In genomic region chr12:24841115-24841879, GRCm38 (mm10) we compare ENCODE assay signal across 9 mouse cellular contexts. TPM values are rescaled to one million over a fixed set of nuclear protein-coding genes. Genes with fewer than 3 reads are reported as not detected.
A peak's percentile ranks its signal among the peaks of the same experiment; 100 is the strongest.
DNase-seq lines count a peak whose midpoint lies in the region; ATAC-seq lines count a peak whose summit lies in the region.
"Had no signal": no experiment of that assay in that cellular context is flagged by ENCODE, and none has a peak within 500 bp of the region (broad histone marks: within the 10 kb centered on the region; RNA-seq: fewer than 3 reads in every experiment).

No protein-coding gene starts in this region.

- 55% methylated on average over 9 of the region's 9 CpGs for WGBS in hindbrain, embryonic 12.5 days
- 58% methylated on average over 9 of the region's 9 CpGs for WGBS in hindbrain, embryonic 14.5 days

- no peak overlapping the region for H3K9ac ChIP-seq in hindbrain, embryonic 12.5 days
- H3K9ac ChIP-seq in hindbrain, embryonic 14.5 days = no peak overlapping the region

- H3K36me3 ChIP-seq in hindbrain, embryonic 12.5 days = no peaks in the 10 kb centered on the region
- H3K36me3 ChIP-seq in hindbrain, embryonic 14.5 days (replicated peaks; ENCODE audit: control insufficient read depth, insufficient read depth) = no peaks in the 10 kb centered on the region

- H3K9me3 ChIP-seq in hindbrain, embryonic 12.5 days (replicated peaks) = no peaks in the 10 kb centered on the region
- H3K9me3 ChIP-seq in hindbrain, embryonic 14.5 days (ENCODE audit: control insufficient read depth, low read length) = no peaks in the 10 kb centered on the region

- H3K27ac ChIP-seq in hindbrain, embryonic 12.5 days = no peak overlapping the region
- no peak overlapping the region for H3K27ac ChIP-seq in hindbrain, embryonic 14.5 days

- DNase-seq in hindbrain, embryonic 14.5 days (ENCODE audit: low spot score) = no peak
- DNase-seq in MN1 (ENCODE audit: low spot score) = peak; percentile 14
- peak; percentile 75 for DNase-seq in embryo, embryonic 11 days
- peak; percentile 60 for DNase-seq in kidney, postnatal 25 days
- DNase-seq in left cerebral cortex, postnatal 14 days (ENCODE audit: low spot score in 2 of 2) = no peak
- DNase-seq: cerebellum, postnatal 36 days had no signal

- no peak overlapping the region for H3K4me3 ChIP-seq in hindbrain, embryonic 12.5 days
- no peak overlapping the region for H3K4me3 ChIP-seq in hindbrain, embryonic 14.5 days (replicated peaks; ENCODE audit: low read length)

- intact Hi-C loops in left cerebral cortex, postnatal 14 days (cut with DNase I) = no loop called here

- H3K4me1 ChIP-seq in hindbrain, embryonic 12.5 days = peaks cover 52% of the 10 kb centered on the region
- peaks cover 39% of the 10 kb centered on the region for H3K4me1 ChIP-seq in hindbrain, embryonic 14.5 days (replicated peaks; ENCODE audit: control insufficient read depth, insufficient read depth, low read length)

- ATAC-seq in hindbrain, embryonic 12.5 days (ENCODE audit: low FRiP score) = peak; percentile 6; the same call in 1 of the 2 replicates
- no peak for ATAC-seq in hindbrain, embryonic 14.5 days (ENCODE audit: low FRiP score)
- no peak for ATAC-seq in erythroid progenitor cell, adult 5-6 weeks (replicated peaks; ENCODE audit: low FRiP score, poor library complexity, severe bottlenecking)
- no peak for ATAC-seq in cerebellum, adult (ENCODE audit: insufficient number of reproducible peaks, low FRiP score, low TSS enrichment)

- H3K27me3 ChIP-seq in hindbrain, embryonic 12.5 days = no peaks in the 10 kb centered on the region
- no peaks in the 10 kb centered on the region for H3K27me3 ChIP-seq in hindbrain, embryonic 14.5 days (ENCODE audit: control insufficient read depth, insufficient read depth, low read length)

- H3K4me2 ChIP-seq in hindbrain, embryonic 12.5 days (replicated peaks) = no peak overlapping the region
- no peak overlapping the region for H3K4me2 ChIP-seq in hindbrain, embryonic 14.5 days (replicated peaks)

RNA-seq across cellular contexts. Expression of gene Mboat2, which starts 10.6 kb away (rescaled TPM):
- polyA plus RNA-seq in hindbrain, embryonic 12.5 days (2016; fragmentation: Nextera tagmentation; extraction: Ambion mirVana) = 64.7 and 66.0 TPM in 2 replicates
- 79.2 and 80.1 TPM in 2 replicates for polyA plus RNA-seq in hindbrain, embryonic 14.5 days (2014; fragmentation: Nextera tagmentation; extraction: Ambion mirVana)
- total RNA-seq in erythroid progenitor cell, adult 5-6 weeks (2015; ENCODE audit: low replicate concordance) = 68.1 and 117 TPM in 2 replicates
- 79.5 and 84.0 TPM in 2 replicates for total RNA-seq in erythroid progenitor cell, adult 5-6 weeks (2017; ENCODE audit: low replicate concordance)
- total RNA-seq in left cerebral cortex, postnatal 14 days (2021) = 10 to 100 TPM; 60.7 to 68.0 TPM

Comparison
In these comparisons a context has a peak if more than half of its experiments do, and no peak if none do; other contexts are left out.
1. DNase-seq: peak in MN1 (single experiment), embryo, embryonic 11 days (single experiment) and kidney, postnatal 25 days (2 of 2); none in hindbrain, embryonic 14.5 days (single experiment) and left cerebral cortex, postnatal 14 days (0 of 2).